Mouse (Mus musculus) inflammation-experienced regulatory T-cells, adult 16 weeks (primary cell): ENCODE data around the gene Prm1. TPM values are rescaled to one million over a fixed set of nuclear protein-coding genes. Genes with fewer than 3 reads are reported as not detected.

Experiments
- polyA plus RNA-seq: library from polyadenylated mRNA; unstranded; fragments of 100-300 nt; shearing (Covaris generic); gene quantifications from one replicate; pipeline ENCODE4 v1.2.1, GENCODE M21; 2017

Prm1 gene
- polyA plus RNA-seq: 1.1 TPM

DNA sequence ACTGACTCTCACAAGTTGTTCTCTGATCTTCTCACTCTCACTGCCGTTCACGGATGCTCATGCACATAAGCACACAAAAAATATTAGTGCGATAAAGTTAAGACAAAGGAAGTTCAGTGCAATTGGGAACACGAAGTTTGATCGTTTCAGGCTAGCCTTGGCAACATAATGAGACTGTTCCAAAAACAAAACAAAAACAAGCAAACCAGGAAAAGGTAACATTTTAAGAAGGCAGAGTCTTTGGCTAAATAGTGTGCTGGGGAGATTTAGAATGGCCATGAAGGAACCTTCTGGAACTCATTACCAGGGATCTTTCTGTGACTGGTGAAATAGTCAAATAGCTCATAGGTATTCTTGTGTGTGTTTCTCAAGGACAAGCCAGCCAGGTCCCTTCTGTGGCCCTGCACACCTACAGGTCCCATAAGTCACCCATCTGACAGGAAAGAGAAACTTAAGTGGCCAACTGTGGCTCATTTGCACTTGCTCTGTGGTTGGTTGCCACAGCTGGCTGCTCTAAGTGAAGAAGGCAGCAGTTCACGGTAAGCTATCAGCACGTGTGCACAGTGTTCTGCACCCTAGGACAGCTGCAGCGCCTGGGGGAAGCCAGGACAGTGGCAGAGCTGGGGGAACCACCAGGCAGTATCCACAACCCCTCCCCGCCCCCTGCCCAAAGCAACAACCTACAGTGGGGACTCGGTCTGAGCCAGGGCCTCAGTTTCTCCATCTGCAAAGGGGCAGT, at the start of gene Prm1:
Gene Prm1 (minus strand): TSS at position 51 of the 739 bp plus-strand sequence.

GRCm38 (mm10) chr16:10834911-10835587, 29.4 kb upstream of the Prm1 start, which contains the start of gene Rmi2:
Gene Rmi2, plus strand, starts transcription at chr16:10835059.

GRCm38 (mm10) chr16:10812865-10813371, 7.3 kb upstream of the Prm1 start, which contains the start of gene Gm11172:
Gene Gm11172, plus strand, starts transcription at chr16:10812915.

GRCm38 (mm10) chr16:10796034-10796433, 9.6 kb downstream of the Prm1 start, which contains the start of gene Prm2:
Gene Prm2, minus strand, starts transcription at chr16:10796134.

GRCm38 (mm10) chr16:10790702-10791101, 14.9 kb downstream of the Prm1 start, which contains the start of gene Prm3:
Gene Prm3, minus strand, starts transcription at chr16:10790914.

GRCm38 (mm10) chr16:10788271-10788670, 17.4 kb downstream of the Prm1 start, which contains the start of gene Tnp2:
Gene Tnp2, minus strand, starts transcription at chr16:10788660.

GRCm38 (mm10) chr16:10785371-10786231, 20.0 kb downstream of the Prm1 start, which contains the start of gene Socs1:
Gene Socs1, minus strand, starts transcription at chr16:10785536.

Other genes starting within 250 kb of the Prm1 start
- gene Socs1, start 20.3 kb downstream of the Prm1 start, polyA plus RNA-seq: 15.6 TPM
- 4.8 TPM for gene Tnp2, start 17.2 kb downstream of the Prm1 start, polyA plus RNA-seq
- gene Prm3, start 14.9 kb downstream of the Prm1 start, polyA plus RNA-seq: not detected
- gene Prm2, start 9.7 kb downstream of the Prm1 start, polyA plus RNA-seq: 0.49 TPM
- not detected for gene Gm11172, start 7.1 kb upstream of the Prm1 start, polyA plus RNA-seq
- 0.45 TPM for gene Rmi2, start 29.2 kb upstream of the Prm1 start, polyA plus RNA-seq